Mouse (Mus musculus) stomach, embryonic 16.5 days (tissue): Measurements from ENCODE around the gene Vmn2r83. TPM values are rescaled to one million over a fixed set of nuclear protein-coding genes. Genes with fewer than 3 reads are reported as not detected.

Source experiments
- ATAC-seq: fragments of 200-750 bp; cut with Nextera tagmentation; 2 replicates; pipeline ENCODE4 v1.8.0; 2017; ENCODE audit warnings: moderate number of reproducible peaks, moderate TSS enrichment; ENCODE audit not compliant: insufficient read depth, low FRiP score
- H3K27ac ChIP-seq: fragments of 300-500 bp; sonication (generic); 2 replicates; pipeline ENCODE4 v1.5.1; 2014; ENCODE audit warnings: low read length
- H3K27me3 ChIP-seq: fragments of 300-500 bp; sonication (generic); 2 replicates; pipeline ENCODE4 v1.6.1; 2014; ENCODE audit warnings: low read length, control low read depth, mixed read lengths; ENCODE audit not compliant: control insufficient read depth, insufficient read depth
- H3K36me3 ChIP-seq: fragments of 300-500 bp; sonication (generic); 2 replicates; pipeline ENCODE4 v1.6.1; 2014; ENCODE audit warnings: low read length; ENCODE audit not compliant: control insufficient read depth, insufficient read depth
- H3K4me1 ChIP-seq: fragments of 300-500 bp; sonication (generic); 2 replicates; pipeline ENCODE4 v1.6.1; 2014; ENCODE audit warnings: low read length, control low read depth, mixed read lengths; ENCODE audit not compliant: control insufficient read depth, insufficient read depth
- H3K4me2 ChIP-seq: fragments of 300-500 bp; sonication (generic); 2 replicates; pipeline ENCODE4 v1.6.1; 2014; ENCODE audit warnings: low read depth, low read length, mixed read lengths
- H3K4me3 ChIP-seq: fragments of 300-500 bp; sonication (generic); replicated peaks from 2 replicates; pipeline ENCODE4 v1.5.1; 2014; ENCODE audit warnings: mild to moderate bottlenecking, low read length
- H3K9ac ChIP-seq: fragments of 300-500 bp; sonication (generic); 2 replicates; pipeline ENCODE4 v1.6.1; 2014; ENCODE audit warnings: low read length
- H3K9me3 ChIP-seq: fragments of 300-500 bp; sonication (generic); replicated peaks from 2 replicates; pipeline ENCODE4 v1.6.1; 2016; ENCODE audit warnings: low read length, control low read depth; ENCODE audit not compliant: control insufficient read depth
- WGBS: fragments of 180-500 bp; shearing (Covaris S2); extraction: QIAGEN DNeasy Blood & Tissue Kit; methylation state at CpG from one replicate; pipeline ENCODE4 v1.1.7; 2014; 5-methylcytosine and 5-hydroxymethylcytosine counted together
- polyA plus RNA-seq: library from polyadenylated mRNA; unstranded; fragments of >200 nt; fragmentation: Nextera tagmentation; extraction: Ambion mirVana; gene quantifications from 2 replicates; pipeline ENCODE4 v1.2.1, GENCODE M21; 2015

Vmn2r83 gene
- polyA plus RNA-seq, 1 experiment from 2014 or later, result not detected

DNA sequence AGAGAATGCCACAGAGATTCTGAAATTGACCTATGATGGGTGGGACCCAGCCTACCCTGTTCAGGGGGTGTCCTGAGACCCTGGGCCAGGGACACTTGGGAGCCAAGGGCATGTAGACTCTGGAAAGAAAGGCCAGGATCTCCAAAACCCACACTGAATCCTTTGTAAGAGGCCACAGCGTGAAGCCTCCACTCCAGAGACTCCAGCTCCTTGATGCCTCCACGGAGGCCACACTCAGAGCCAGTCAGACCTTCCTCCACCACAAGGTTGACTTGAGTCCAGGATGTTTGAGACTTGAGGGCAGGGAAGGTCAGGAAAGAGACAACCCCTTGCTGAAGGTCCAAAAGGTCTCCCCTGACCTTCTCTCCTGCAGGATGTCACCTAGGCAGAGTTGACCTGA lies 65.9 kb downstream of the Vmn2r83 start:
- no peaks in the 10 kb centered on the region; the same call in 1 of the 2 replicates for H3K4me1 ChIP-seq
- H3K27ac ChIP-seq, result no peak overlapping the region
- H3K27me3 ChIP-seq, result no peaks in the 10 kb centered on the region
- 90% methylated on average over 2 of the region's 2 CpGs for WGBS
- H3K4me3 ChIP-seq, result no peak overlapping the region
- H3K4me2 ChIP-seq, result no peak overlapping the region
- no peak overlapping the region for H3K9ac ChIP-seq
- H3K9me3 ChIP-seq, result no peaks in the 10 kb centered on the region
- no peaks in the 10 kb centered on the region; the same call in 1 of the 2 replicates for H3K36me3 ChIP-seq
- ATAC-seq, result no peak

DNA sequence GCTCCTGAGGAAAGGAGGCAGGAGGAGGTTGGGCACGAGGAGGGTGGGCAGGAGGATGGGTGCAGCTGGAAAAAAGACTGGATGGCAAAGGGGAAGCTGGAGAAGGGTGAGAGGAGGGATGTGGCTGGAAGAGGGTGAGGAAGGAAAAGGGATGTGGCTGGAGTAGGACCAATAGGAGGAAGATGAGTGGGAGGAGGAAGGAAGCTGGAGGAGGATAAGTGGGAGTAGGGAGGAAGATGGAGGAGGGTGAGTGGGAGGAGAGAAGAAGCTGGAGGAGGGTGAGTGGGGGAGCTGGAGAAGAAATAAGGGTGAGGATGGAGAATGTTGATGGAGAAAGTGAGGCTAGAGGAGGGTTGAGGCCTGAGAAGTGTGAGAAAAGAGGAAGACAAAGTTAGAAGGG lies 66.9 kb downstream of the Vmn2r83 start:
- H3K4me2 ChIP-seq, result no peak overlapping the region
- no peaks in the 10 kb centered on the region; the same call in 1 of the 2 replicates for H3K4me1 ChIP-seq
- 0 out of 2 replicates have a peak, but pooled peaks cover 3% of the 10 kb centered on the region for H3K36me3 ChIP-seq
- no peaks in the 10 kb centered on the region for H3K9me3 ChIP-seq
- H3K4me3 ChIP-seq, result no peak overlapping the region
- no peak for ATAC-seq
- no peak overlapping the region for H3K9ac ChIP-seq
- WGBS, result 52% methylated on average over 1 of the region's 1 CpGs
- H3K27ac ChIP-seq, result no peak overlapping the region
- H3K27me3 ChIP-seq, result no peaks in the 10 kb centered on the region

DNA sequence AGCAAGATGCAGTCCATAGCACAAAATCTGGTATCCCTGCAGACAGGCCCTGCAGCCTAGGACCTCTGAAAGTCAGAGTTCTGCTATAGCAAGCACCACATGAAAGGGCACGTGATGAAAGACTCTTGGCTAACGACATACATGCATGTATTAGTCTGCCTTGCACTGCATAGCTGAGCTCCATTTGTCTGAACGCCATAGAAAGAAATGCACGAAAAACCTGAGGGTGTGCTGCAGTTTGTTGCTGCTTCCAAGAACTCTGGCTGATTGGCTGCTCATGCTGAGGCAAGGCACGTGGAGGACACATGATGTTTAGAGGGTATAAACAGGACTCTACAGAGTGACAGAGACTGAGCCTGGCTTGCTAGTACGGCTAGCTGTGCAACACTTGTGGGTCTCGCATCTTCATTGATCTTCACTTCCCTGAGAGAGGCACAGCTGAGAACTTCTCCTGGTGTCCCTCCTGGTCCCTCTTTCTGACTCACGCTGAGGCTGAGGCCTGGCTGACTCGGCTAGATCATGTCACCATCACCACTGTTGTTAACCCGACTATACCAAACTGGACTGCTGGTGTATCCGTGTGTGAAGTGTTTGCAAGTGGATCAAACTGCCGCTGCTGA lies 68.0 kb downstream of the Vmn2r83 start:
- Histone ChIP-seq H3K4me3 (no peak overlapping the region), H3K9me3 (no peaks in the 10 kb centered on the region), H3K27me3 (no peaks in the 10 kb centered on the region), H3K27ac (no peak overlapping the region), H3K9ac (no peak overlapping the region), H3K4me2 (no peak overlapping the region), H3K4me1 (no peaks in the 10 kb centered on the region), H3K36me3 (peaks cover 6% of the 10 kb centered on the region; the same call in 1 of the 2 replicates)
- WGBS, result 73% methylated on average over 12 of the region's 12 CpGs
- no peak for ATAC-seq

DNA sequence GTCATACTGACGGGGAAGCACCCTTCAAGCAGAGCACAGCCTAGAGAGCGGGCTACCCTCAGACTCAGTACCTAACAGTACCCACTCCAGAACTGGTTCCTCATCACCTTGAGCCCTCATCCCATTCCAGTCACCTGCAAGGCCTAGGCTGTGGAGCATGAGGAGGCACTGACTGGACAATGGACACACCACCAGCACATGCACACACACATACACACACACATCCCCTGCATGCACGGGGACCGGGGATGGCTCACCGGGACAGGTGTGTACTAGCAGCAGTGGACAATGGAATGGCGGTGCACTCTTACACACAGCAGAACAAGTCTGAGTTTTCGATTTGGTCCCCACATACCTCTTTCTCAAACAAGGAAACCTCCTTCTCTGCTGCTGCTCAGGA lies 68.7 kb downstream of the Vmn2r83 start:
- no peak overlapping the region for H3K9ac ChIP-seq
- H3K9me3 ChIP-seq, result no peaks in the 10 kb centered on the region
- H3K27me3 ChIP-seq, result no peaks in the 10 kb centered on the region
- H3K4me2 ChIP-seq, result no peak overlapping the region
- no peak overlapping the region for H3K27ac ChIP-seq
- peaks cover 6% of the 10 kb centered on the region; the same call in 1 of the 2 replicates for H3K36me3 ChIP-seq
- no peaks in the 10 kb centered on the region for H3K4me1 ChIP-seq
- WGBS, result 88% methylated on average over 7 of the region's 7 CpGs
- ATAC-seq, result no peak
- no peak overlapping the region for H3K4me3 ChIP-seq

DNA sequence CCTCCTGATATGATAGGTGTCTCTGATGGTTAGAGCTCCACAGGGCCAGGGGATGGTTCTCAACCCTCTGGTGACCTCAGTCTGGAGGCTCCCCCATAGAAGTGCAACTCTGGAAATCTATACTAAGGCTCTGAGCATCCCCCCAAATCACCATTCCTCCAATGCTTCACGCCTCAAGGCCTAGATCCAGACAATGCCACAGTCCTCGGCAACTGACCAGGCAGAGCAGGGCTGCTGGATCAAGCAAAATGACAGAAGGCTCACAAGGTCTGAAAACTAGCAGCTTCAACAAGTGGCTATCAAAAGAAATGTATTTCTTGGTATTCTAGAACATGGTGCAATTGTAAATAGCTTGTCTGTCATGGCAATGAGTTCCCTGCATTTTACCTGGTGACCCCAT lies 69.2 kb downstream of the Vmn2r83 start:
- Histone ChIP-seq H3K27me3 (no peaks in the 10 kb centered on the region), H3K9me3 (no peaks in the 10 kb centered on the region), H3K27ac (no peak overlapping the region), H3K4me1 (no peaks in the 10 kb centered on the region), H3K36me3 (peaks cover 6% of the 10 kb centered on the region; the same call in 1 of the 2 replicates), H3K4me2 (no peak overlapping the region), H3K9ac (no peak overlapping the region), H3K4me3 (no peak overlapping the region)
- 84% methylated on average over 2 of the region's 2 CpGs for WGBS
- no peak for ATAC-seq

DNA sequence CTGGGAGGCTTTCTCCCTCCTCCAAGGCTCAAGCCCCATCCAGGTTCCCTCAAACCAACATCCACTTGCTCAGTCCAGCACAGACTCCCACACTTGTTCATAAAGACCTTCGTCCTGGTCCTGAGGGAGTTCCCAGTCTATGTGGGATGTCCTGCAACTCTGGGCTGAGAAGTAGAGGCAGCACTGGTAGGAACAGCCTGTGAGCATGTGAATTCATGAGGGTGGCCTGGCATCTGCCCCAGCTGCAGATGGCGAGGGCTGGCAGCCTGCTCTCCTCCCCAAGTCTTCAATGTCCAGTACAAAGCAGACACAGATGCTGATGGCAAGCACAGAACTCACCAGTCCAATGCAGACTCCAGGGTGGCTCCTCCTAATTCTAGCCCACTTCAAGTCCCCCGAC lies 69.8 kb downstream of the Vmn2r83 start:
- Histone ChIP-seq H3K27me3 (no peaks in the 10 kb centered on the region), H3K9me3 (no peaks in the 10 kb centered on the region), H3K36me3 (peaks cover 6% of the 10 kb centered on the region; the same call in 1 of the 2 replicates), H3K9ac (no peak overlapping the region), H3K4me3 (no peak overlapping the region), H3K4me2 (no peak overlapping the region), H3K27ac (no peak overlapping the region), H3K4me1 (no peaks in the 10 kb centered on the region)
- 88% methylated on average over 3 of the region's 3 CpGs for WGBS
- ATAC-seq, result no peak

DNA sequence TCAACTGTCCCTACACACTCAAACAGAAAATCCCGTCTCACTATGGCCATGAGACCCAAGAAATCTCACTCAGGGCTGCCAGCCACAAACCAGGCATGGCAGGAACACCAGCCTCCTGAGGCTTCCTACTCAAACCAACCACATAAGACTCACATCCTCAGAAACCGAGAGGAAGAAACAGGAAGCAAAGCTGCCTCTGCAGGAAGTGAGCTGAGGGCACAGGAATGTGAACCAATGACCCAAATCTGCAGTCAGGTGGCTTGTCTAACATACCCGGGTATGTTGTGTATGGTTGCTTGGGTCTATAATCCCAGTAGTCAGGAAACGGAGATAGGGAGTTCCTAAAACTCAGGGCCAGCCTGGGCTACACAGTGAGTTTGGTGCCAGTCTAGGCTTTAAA lies 70.3 kb downstream of the Vmn2r83 start:
- ATAC-seq, result no peak
- Histone ChIP-seq H3K4me1 (no peaks in the 10 kb centered on the region), H3K4me3 (no peak overlapping the region), H3K27ac (no peak overlapping the region), H3K9me3 (no peaks in the 10 kb centered on the region), H3K36me3 (peaks cover 6% of the 10 kb centered on the region; the same call in 1 of the 2 replicates), H3K9ac (no peak overlapping the region), H3K27me3 (no peaks in the 10 kb centered on the region), H3K4me2 (no peak overlapping the region)
- WGBS, result 67% methylated on average over 4 of the region's 4 CpGs

DNA sequence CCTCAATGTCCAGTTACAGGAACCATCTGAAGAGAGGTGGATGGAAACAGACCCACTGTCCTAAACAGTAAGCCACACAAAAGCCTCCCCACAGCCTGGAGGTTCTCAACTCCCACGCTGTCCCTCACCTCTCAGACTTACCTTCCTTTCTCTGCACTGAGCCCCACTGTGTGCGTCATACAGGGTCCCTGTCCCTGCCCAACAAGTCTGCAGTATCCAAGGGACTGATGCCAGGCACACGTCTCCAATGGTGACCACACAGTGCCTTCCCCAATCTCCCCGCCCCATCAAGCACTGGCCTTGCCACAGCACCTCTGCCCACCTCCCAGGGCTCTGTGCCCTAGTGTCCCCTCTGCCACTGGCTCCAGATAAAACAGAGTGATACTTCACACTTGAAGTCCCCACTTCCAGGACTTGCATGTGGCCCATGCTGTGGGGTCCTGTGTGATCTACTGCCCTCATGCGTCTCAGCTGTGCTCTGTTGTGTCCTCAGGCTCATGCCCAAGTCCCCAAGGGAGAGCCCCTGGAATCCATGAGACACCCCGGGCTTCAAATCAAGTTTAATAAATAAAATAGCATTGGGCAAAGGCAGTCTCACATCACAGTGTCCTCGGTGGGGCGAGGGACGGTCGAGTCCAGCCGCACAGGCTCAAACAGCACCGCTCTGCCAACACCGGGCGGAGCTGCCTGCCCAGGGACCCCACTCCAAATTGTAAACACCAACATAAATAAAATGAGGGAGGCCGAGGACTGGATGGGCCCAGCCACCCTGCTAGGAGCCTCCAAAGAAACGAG lies 71.4 kb downstream of the Vmn2r83 start:
- H3K36me3 ChIP-seq, result peaks cover 9% of the 10 kb centered on the region; the same call in 1 of the 2 replicates
- no peak for ATAC-seq
- H3K4me3 ChIP-seq, result no peak overlapping the region
- no peak overlapping the region for H3K27ac ChIP-seq
- H3K9ac ChIP-seq, result no peak overlapping the region
- H3K9me3 ChIP-seq, result no peaks in the 10 kb centered on the region
- no peaks in the 10 kb centered on the region for H3K4me1 ChIP-seq
- no peaks in the 10 kb centered on the region for H3K27me3 ChIP-seq
- H3K4me2 ChIP-seq, result no peak overlapping the region
- WGBS, result 90% methylated on average over 16 of the region's 16 CpGs

DNA sequence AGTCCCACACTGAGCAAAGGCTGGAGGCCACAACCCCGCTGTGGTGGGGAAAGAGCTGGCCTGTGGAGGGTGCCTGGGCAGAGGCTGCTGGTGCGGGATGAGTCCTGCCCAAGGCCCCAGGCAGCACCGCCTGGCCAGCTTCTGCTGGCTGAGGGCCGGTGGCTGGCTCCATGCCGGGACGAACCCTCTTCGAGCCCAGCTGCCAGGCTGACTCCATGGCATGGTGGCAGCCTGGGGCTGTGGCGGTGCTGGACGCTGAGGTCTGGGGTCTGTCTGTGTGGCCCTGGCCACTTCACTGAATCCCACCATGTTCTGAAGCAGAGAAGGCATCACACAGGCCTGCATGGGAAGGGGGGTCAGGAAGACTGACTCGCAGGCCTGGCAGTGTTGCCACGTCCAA lies 72.2 kb downstream of the Vmn2r83 start:
- peaks cover 13% of the 10 kb centered on the region; the same call in 1 of the 2 replicates for H3K36me3 ChIP-seq
- no peaks in the 10 kb centered on the region for H3K9me3 ChIP-seq
- ATAC-seq, result no peak
- H3K4me3 ChIP-seq, result no peak overlapping the region
- no peak overlapping the region for H3K9ac ChIP-seq
- no peaks in the 10 kb centered on the region for H3K4me1 ChIP-seq
- H3K27ac ChIP-seq, result no peak overlapping the region
- 90% methylated on average over 11 of the region's 11 CpGs for WGBS
- H3K27me3 ChIP-seq, result no peaks in the 10 kb centered on the region
- no peak overlapping the region for H3K4me2 ChIP-seq
